ENCODE assay signal across 9 mouse cellular contexts in genomic region chrX:48644122-48644521, GRCm38 (mm10). TPM values are rescaled to one million over a fixed set of nuclear protein-coding genes. Genes with fewer than 3 reads are reported as not detected.
DNase-seq lines count a peak whose midpoint lies in the region; ATAC-seq lines count a peak whose summit lies in the region.
"Had no signal": no experiment of that assay in that cellular context is flagged by ENCODE, and none has a peak within 500 bp of the region (broad histone marks: within the 10 kb centered on the region; RNA-seq: fewer than 3 reads in every experiment).

No protein-coding gene starts in this region.

- no peak overlapping the region for H3K4me2 ChIP-seq in forebrain, embryonic 14.5 days (ENCODE audit: low read length)
- H3K4me2 ChIP-seq in forebrain, embryonic 12.5 days, result no peak overlapping the region

- WGBS in forebrain, embryonic 14.5 days, result 96% methylated on average over 2 of the region's 2 CpGs
- 93% methylated on average over 2 of the region's 2 CpGs for WGBS in forebrain, embryonic 12.5 days

- no peak for ATAC-seq in forebrain, embryonic 14.5 days
- ATAC-seq in forebrain, embryonic 12.5 days (ENCODE audit: low FRiP score), result no peak

- H3K36me3 ChIP-seq in forebrain, embryonic 14.5 days (ENCODE audit: control insufficient read depth, insufficient read depth, low read length), result peaks cover 5% of the 10 kb centered on the region; the same call in 1 of the 2 replicates
- no peaks in the 10 kb centered on the region for H3K36me3 ChIP-seq in forebrain, embryonic 12.5 days (replicated peaks)

- peak; percentile 10 for DNase-seq in forebrain, embryonic 14.5 days (ENCODE audit: low spot score)
- DNase-seq in ovary, postnatal 10 days (ENCODE audit: low spot score), result peak; percentile 1
- no peak for DNase-seq in ovary, adult 18-20 months (ENCODE audit: low spot score)
- peak; percentile 44 to 47 for DNase-seq in cerebellum, postnatal 25 days
- peak; percentile 42 to 47 for DNase-seq in left cerebral cortex, adult 18-20 months (ENCODE audit: low spot score in 2 of 2)
- peak; percentile 22 to 24 for DNase-seq in right cerebral cortex, postnatal 10 days (ENCODE audit: low spot score in 2 of 2)
- DNase-seq in neural tube, embryonic 10.5 days (ENCODE audit: extremely low spot score, low spot score), result no peak

- H3K27me3 ChIP-seq in forebrain, embryonic 14.5 days (replicated peaks; ENCODE audit: control insufficient read depth, insufficient read depth, low read length), result no peaks in the 10 kb centered on the region
- no peaks in the 10 kb centered on the region for H3K27me3 ChIP-seq in forebrain, embryonic 12.5 days

- no peaks in the 10 kb centered on the region for H3K9me3 ChIP-seq in forebrain, embryonic 14.5 days (replicated peaks; ENCODE audit: control insufficient read depth, low read length)
- no peaks in the 10 kb centered on the region for H3K9me3 ChIP-seq in forebrain, embryonic 12.5 days

- no peaks in the 10 kb centered on the region for H3K4me1 ChIP-seq in forebrain, embryonic 14.5 days (ENCODE audit: control insufficient read depth, insufficient read depth, low read length)
- no peaks in the 10 kb centered on the region for H3K4me1 ChIP-seq in forebrain, embryonic 12.5 days

- no peak overlapping the region for H3K9ac ChIP-seq in forebrain, embryonic 14.5 days (ENCODE audit: low read length)
- no peak overlapping the region for H3K9ac ChIP-seq in forebrain, embryonic 12.5 days

- no peak overlapping the region for H3K4me3 ChIP-seq in forebrain, embryonic 14.5 days (ENCODE audit: low read depth, low read length)
- no peak overlapping the region for H3K4me3 ChIP-seq in forebrain, embryonic 12.5 days (replicated peaks)

- no peak overlapping the region for H3K27ac ChIP-seq in forebrain, embryonic 14.5 days (ENCODE audit: low read depth, low read length)
- H3K27ac ChIP-seq in forebrain, embryonic 12.5 days, result no peak overlapping the region

RNA-seq across cellular contexts. Expression of gene Slc25a14, which starts 20.9 kb away (rescaled TPM):
- polyA plus RNA-seq in forebrain, embryonic 14.5 days (2014; fragmentation: Nextera tagmentation; extraction: Ambion mirVana), result 48.6 and 52.7 TPM in 2 replicates
- 30.8 and 36.7 TPM in 2 replicates for polyA plus RNA-seq in forebrain, embryonic 12.5 days (2016; fragmentation: Nextera tagmentation; extraction: Ambion mirVana)
- total RNA-seq in left cerebral cortex, adult 18-20 months (2021), result 10 to 100 TPM; 67.9 to 69.8 TPM

RNA-seq across cellular contexts. Expression of gene Gpr119, which starts 30.2 kb away (rescaled TPM):
- not detected in 2 replicates for polyA plus RNA-seq in forebrain, embryonic 14.5 days (2014; fragmentation: Nextera tagmentation; extraction: Ambion mirVana)
- not detected in 2 replicates for polyA plus RNA-seq in forebrain, embryonic 12.5 days (2016; fragmentation: Nextera tagmentation; extraction: Ambion mirVana)
- total RNA-seq in left cerebral cortex, adult 18-20 months (2021), result not detected
- total RNA-seq: gastrocnemius, postnatal 4 days had no signal

RNA-seq across cellular contexts. Expression of gene Zfp280c, which starts 49.8 kb away (rescaled TPM):
- polyA plus RNA-seq in forebrain, embryonic 14.5 days (2014; fragmentation: Nextera tagmentation; extraction: Ambion mirVana), result 12.4 and 16.3 TPM in 2 replicates
- 20.7 and 22.4 TPM in 2 replicates for polyA plus RNA-seq in forebrain, embryonic 12.5 days (2016; fragmentation: Nextera tagmentation; extraction: Ambion mirVana)
- total RNA-seq in left cerebral cortex, adult 18-20 months (2021), result 10 to 100 TPM; 17.0 to 18.7 TPM

RNA-seq across cellular contexts. Expression of gene Rbmx2, which starts 50.7 kb away (rescaled TPM):
- 23.8 and 27.6 TPM in 2 replicates for polyA plus RNA-seq in forebrain, embryonic 14.5 days (2014; fragmentation: Nextera tagmentation; extraction: Ambion mirVana)
- 27.9 and 33.6 TPM in 2 replicates for polyA plus RNA-seq in forebrain, embryonic 12.5 days (2016; fragmentation: Nextera tagmentation; extraction: Ambion mirVana)
- 1 to 10 TPM; 4.5 to 4.7 TPM for total RNA-seq in left cerebral cortex, adult 18-20 months (2021)

Comparison
In these comparisons a context has a peak if more than half of its experiments do, and no peak if none do; other contexts are left out.
1. DNase-seq: peak in forebrain, embryonic 14.5 days (single experiment), ovary, postnatal 10 days (single experiment), cerebellum, postnatal 25 days (2 of 2), left cerebral cortex, adult 18-20 months (2 of 2) and right cerebral cortex, postnatal 10 days (2 of 2); none in ovary, adult 18-20 months (single experiment) and neural tube, embryonic 10.5 days (single experiment).